Mouse (Mus musculus): ENCODE measurements around the gene Cldn1. TPM values are rescaled to one million over a fixed set of nuclear protein-coding genes. Genes with fewer than 3 reads are reported as not detected.
A peak's percentile ranks its signal among the peaks of the same experiment; 100 is the strongest.

Gene Cldn1
- 10 to 100 TPM; 29.5 to 42.3 TPM for total RNA-seq (2021)
- long read RNA-seq, experiment 1, transcript Cldn1-201 (4 exons, 3,247 nt) = major isoform, 5 of 5 reads
- long read RNA-seq, experiment 1, partial matches to known transcripts = 0 of 5 reads
- long read RNA-seq, experiment 1, other reads (novel, unspliced or antisense) = 0 of 5 reads
- long read RNA-seq, experiment 2, full-length matches to known transcripts = 12 of 12 reads
- long read RNA-seq, experiment 2, partial matches to known transcripts = 0 of 12 reads
- long read RNA-seq, experiment 2, other reads (novel, unspliced or antisense) = 0 of 12 reads

GRCm38 (mm10) chr16:26371325-26372053 lies at the start of gene Cldn1:
Gene Cldn1 (minus strand): TSS chr16:26371841.
- DNase-seq (ENCODE audit: low spot score in 2 of 2) = peak; percentile 74 to 85

GRCm38 (mm10) chr16:26418616-26419015 lies 47.0 kb upstream of the Cldn1 start:
- no peak for DNase-seq (ENCODE audit: low spot score in 2 of 2)

GRCm38 (mm10) chr16:26404070-26404469 lies 32.4 kb upstream of the Cldn1 start:
- no peak for DNase-seq (ENCODE audit: low spot score in 2 of 2)

- no peak for DNase-seq (ENCODE audit: low spot score in 2 of 2)
Measured at GRCm38 (mm10) chr16:26400971-26401370, 29.3 kb upstream of the Cldn1 start.

- no peak for DNase-seq (ENCODE audit: low spot score in 2 of 2)
Measured at GRCm38 (mm10) chr16:26400549-26400948, 28.9 kb upstream of the Cldn1 start.

GRCm38 (mm10) chr16:26390936-26391335 lies 19.3 kb upstream of the Cldn1 start:
- no peak for DNase-seq (ENCODE audit: low spot score in 2 of 2)

- DNase-seq (ENCODE audit: low spot score in 2 of 2) = no peak
Measured at GRCm38 (mm10) chr16:26386159-26386558, 14.5 kb upstream of the Cldn1 start.

GRCm38 (mm10) chr16:26384112-26384649 lies 12.5 kb upstream of the Cldn1 start:
- no peak for DNase-seq (ENCODE audit: low spot score in 2 of 2)

- DNase-seq (ENCODE audit: low spot score in 2 of 2) = no peak
Measured at GRCm38 (mm10) chr16:26377170-26377569, 5.5 kb upstream of the Cldn1 start.

GRCm38 (mm10) chr16:26370127-26370526 lies 1.5 kb downstream of the Cldn1 start:
- DNase-seq (ENCODE audit: low spot score in 2 of 2) = no peak

GRCm38 (mm10) chr16:26369044-26369730 lies 2.5 kb downstream of the Cldn1 start:
- no peak for DNase-seq (ENCODE audit: low spot score in 2 of 2)

- no peak for DNase-seq (ENCODE audit: low spot score in 2 of 2)
Measured at GRCm38 (mm10) chr16:26368121-26368520, 3.5 kb downstream of the Cldn1 start.

- DNase-seq (ENCODE audit: low spot score in 2 of 2) = no peak
Measured at GRCm38 (mm10) chr16:26360694-26361093, 10.9 kb downstream of the Cldn1 start.

- DNase-seq (ENCODE audit: low spot score in 2 of 2) = no peak
Measured at GRCm38 (mm10) chr16:26359619-26360018, 12.0 kb downstream of the Cldn1 start.

- no peak for DNase-seq (ENCODE audit: low spot score in 2 of 2)
Measured at GRCm38 (mm10) chr16:26358898-26359297, 12.7 kb downstream of the Cldn1 start.

- no peak for DNase-seq (ENCODE audit: low spot score in 2 of 2)
Measured at GRCm38 (mm10) chr16:26357863-26358780, 13.5 kb downstream of the Cldn1 start.

GRCm38 (mm10) chr16:26355513-26355912 lies 16.1 kb downstream of the Cldn1 start:
- no peak for DNase-seq (ENCODE audit: low spot score in 2 of 2)

GRCm38 (mm10) chr16:26350786-26351185 lies 20.9 kb downstream of the Cldn1 start:
- no peak for DNase-seq (ENCODE audit: low spot score in 2 of 2)

- DNase-seq (ENCODE audit: low spot score in 2 of 2) = no peak
Measured at GRCm38 (mm10) chr16:26348809-26349208, 22.8 kb downstream of the Cldn1 start.

GRCm38 (mm10) chr16:26316281-26316680 lies 55.4 kb downstream of the Cldn1 start:
- DNase-seq (ENCODE audit: low spot score in 2 of 2) = no peak

GRCm38 (mm10) chr16:26314815-26315214 lies 56.8 kb downstream of the Cldn1 start:
- no peak for DNase-seq (ENCODE audit: low spot score in 2 of 2)
